In the genomic region with DNA sequence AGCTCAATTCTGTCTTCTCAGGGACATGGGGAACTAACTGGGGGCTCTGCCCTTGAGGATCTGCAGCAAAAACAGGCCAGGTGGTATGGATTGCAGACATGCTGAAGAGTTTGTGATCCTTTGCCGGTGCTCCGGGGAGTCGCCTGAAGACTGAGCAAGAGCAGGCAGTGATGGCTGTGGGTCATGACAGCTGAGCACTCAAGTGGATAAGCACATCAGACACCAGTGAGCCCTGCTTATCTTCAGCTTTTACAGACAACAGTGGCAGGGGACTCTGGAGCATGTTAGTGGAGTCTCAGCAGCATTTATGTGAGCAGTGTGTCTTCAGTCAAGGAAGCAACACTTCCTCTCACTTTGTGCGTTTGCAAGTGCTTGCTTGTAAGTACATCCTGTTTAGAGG, we compare ENCODE assay signal across 21 mouse cellular contexts.
"Had no signal": no experiment of that assay in that cellular context is flagged by ENCODE, and none has a peak within 500 bp of the region (broad histone marks: within the 10 kb centered on the region; RNA-seq: fewer than 3 reads in every experiment).

No protein-coding gene starts in this region.

- H3K36me3 ChIP-seq: heart, embryonic 12.5 days; hindbrain, embryonic 13.5 days; hindbrain, embryonic 15.5 days; limb, embryonic 13.5 days; limb, embryonic 15.5 days; liver, embryonic 12.5 days had no signal

- H3K9me3 ChIP-seq: heart, embryonic 12.5 days; hindbrain, embryonic 13.5 days; hindbrain, embryonic 15.5 days; limb, embryonic 13.5 days; limb, embryonic 15.5 days; liver, embryonic 12.5 days had no signal

- H3K27me3 ChIP-seq: hindbrain, embryonic 13.5 days; hindbrain, embryonic 15.5 days; limb, embryonic 13.5 days; limb, embryonic 15.5 days; liver, embryonic 12.5 days had no signal

- H3K9ac ChIP-seq: heart, embryonic 12.5 days; hindbrain, embryonic 13.5 days; hindbrain, embryonic 15.5 days; limb, embryonic 13.5 days; limb, embryonic 15.5 days; liver, embryonic 12.5 days; liver, embryonic 14.5 days had no signal

- H3K4me1 ChIP-seq: hindbrain, embryonic 13.5 days; hindbrain, embryonic 15.5 days; limb, embryonic 13.5 days; limb, embryonic 15.5 days; liver, embryonic 12.5 days had no signal

- H3K4me3 ChIP-seq: heart, embryonic 12.5 days; hindbrain, embryonic 13.5 days; hindbrain, embryonic 15.5 days; limb, embryonic 13.5 days; limb, embryonic 15.5 days; liver, embryonic 12.5 days had no signal

- H3K4me2 ChIP-seq: heart, embryonic 12.5 days; hindbrain, embryonic 13.5 days; hindbrain, embryonic 15.5 days; limb, embryonic 13.5 days; limb, embryonic 15.5 days; liver, embryonic 12.5 days had no signal

- H3K27ac ChIP-seq: hindbrain, embryonic 13.5 days; hindbrain, embryonic 15.5 days; hindbrain, postnatal 0 days; limb, embryonic 13.5 days; limb, embryonic 15.5 days; liver, embryonic 12.5 days; liver, embryonic 14.5 days had no signal

- ATAC-seq: hindbrain, postnatal 0 days; intestine, embryonic 16.5 days; liver, embryonic 12.5 days had no signal

- DNase-seq: gastrocnemius, postnatal 14 days; gastrocnemius, postnatal 36 days; heart, adult 18-20 months; heart, postnatal 10 days; kidney, adult 11 months; kidney, adult 2 months; kidney, adult 9 months; kidney, postnatal 14 days; kidney, postnatal 36 days; layer of hippocampus, adult 9-11 months; layer of hippocampus, postnatal 36 days; left cerebral cortex, postnatal 4 days had no signal
